ENCODE assay signal across 12 mouse cellular contexts in genomic region chr9:57874994-57875393, GRCm38 (mm10).
"Had no signal": no experiment of that assay in that cellular context is flagged by ENCODE, and none has a peak within 500 bp of the region (broad histone marks: within the 10 kb centered on the region; RNA-seq: fewer than 3 reads in every experiment).

No protein-coding gene starts in this region.

- DNase-seq: lung, adult 18-20 months; lung, embryonic 14.5 days; lung, postnatal 10 days; lung, postnatal 4 days; midbrain, embryonic 14.5 days; retina, postnatal 1 day; right cerebral cortex, postnatal 14 days; right cerebral cortex, postnatal 4 days; spleen, adult 18-20 months; thymus, adult 18-20 months; thymus, postnatal 14 days; thymus, postnatal 36 days had no signal
